Mouse (Mus musculus): Measurements from ENCODE around the gene Axl. TPM values are rescaled to one million over a fixed set of nuclear protein-coding genes. Genes with fewer than 3 reads are reported as not detected.
"Not testable (repeated sequence)": the region's sequence is repeated elsewhere in the genome, so short reads cannot be mapped to it uniquely, and the experiment has no call there.

The Axl gene
- polyA plus RNA-seq, 1 experiment from 2014 or later, result 16.5 TPM

DNA sequence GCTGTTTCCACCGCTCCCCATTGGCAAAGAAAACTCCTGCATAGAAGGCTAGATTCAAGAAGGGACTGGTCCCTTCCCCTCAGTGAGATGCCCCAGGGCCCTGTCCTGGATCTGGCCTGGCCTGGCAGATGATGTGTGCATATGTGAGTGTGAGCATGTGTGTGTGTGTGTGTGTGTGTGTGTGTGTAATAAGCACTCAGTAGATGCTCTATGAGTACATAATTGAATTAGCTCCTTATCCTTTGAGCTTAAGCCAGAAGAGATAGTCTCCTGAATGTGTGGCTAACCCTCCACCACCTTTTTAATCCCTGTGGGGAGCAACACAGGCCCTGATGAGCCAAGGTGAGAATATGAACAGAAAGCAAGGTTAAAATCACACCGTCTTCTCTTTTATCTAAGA lies 23.2 kb upstream of the Axl start:
- Histone ChIP-seq H3K4me3 (no peak overlapping the region), H3K4me1 (peaks cover 10% of the 10 kb centered on the region), H3K9ac (replicated peaks) (no peak overlapping the region), H3K27ac (replicated peaks) (no peak overlapping the region), H3K4me2 (replicated peaks) (no peak overlapping the region), H3K27me3 (peaks cover 18% of the 10 kb centered on the region), H3K36me3 (no peaks in the 10 kb centered on the region), H3K9me3 (no peaks in the 10 kb centered on the region)
- ATAC-seq (replicated peaks), result no peak
- 74% methylated on average over 2 of the region's 2 CpGs for WGBS

DNA sequence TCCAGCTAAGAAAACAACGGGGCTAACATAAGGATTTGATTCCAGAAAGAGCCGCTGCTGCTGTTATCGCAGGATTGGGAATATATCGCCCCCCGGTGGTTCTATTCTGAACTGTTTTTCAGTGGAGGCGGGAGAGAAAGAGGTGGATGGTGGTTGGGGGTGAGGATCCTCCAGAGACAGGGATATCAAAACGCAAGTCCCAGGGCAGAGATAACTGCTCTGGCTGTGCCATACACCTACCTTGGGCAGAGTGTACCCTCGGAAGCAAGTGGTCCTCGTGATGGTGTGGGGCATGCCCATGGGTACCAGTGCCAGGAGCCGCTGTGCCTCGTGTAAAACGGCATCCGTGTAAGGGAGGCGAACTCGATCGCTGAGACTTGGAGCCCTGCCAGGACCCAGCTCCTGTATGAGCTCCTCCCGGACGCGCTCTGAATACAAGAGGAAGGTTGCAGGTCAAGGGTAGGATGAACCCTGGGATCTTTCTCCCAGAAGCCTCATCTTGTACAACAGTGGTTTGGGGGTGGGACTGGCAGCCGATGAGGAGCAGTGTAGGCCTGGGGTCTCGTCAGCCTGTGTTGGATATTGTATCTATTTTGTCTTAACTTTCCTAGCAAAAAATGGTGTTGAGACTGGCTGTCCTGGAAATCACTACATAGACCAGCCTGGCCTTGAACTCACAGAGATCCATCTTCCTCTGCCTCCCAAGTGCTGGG lies 17.3 kb upstream of the Axl start:
- H3K36me3 ChIP-seq, result no peaks in the 10 kb centered on the region
- H3K9ac ChIP-seq (replicated peaks), result peak overlapping the region; percentile 50
- H3K4me2 ChIP-seq (replicated peaks), result peak overlapping the region; percentile 50
- H3K27me3 ChIP-seq, result no peaks in the 10 kb centered on the region
- H3K27ac ChIP-seq (replicated peaks), result no peak overlapping the region
- no peaks in the 10 kb centered on the region for H3K9me3 ChIP-seq
- H3K4me1 ChIP-seq, result peaks cover 5% of the 10 kb centered on the region
- 14% methylated on average over 21 of the region's 21 CpGs for WGBS
- peak overlapping the region; percentile 35 for H3K4me3 ChIP-seq
- peak; percentile 74 for ATAC-seq (replicated peaks)

DNA sequence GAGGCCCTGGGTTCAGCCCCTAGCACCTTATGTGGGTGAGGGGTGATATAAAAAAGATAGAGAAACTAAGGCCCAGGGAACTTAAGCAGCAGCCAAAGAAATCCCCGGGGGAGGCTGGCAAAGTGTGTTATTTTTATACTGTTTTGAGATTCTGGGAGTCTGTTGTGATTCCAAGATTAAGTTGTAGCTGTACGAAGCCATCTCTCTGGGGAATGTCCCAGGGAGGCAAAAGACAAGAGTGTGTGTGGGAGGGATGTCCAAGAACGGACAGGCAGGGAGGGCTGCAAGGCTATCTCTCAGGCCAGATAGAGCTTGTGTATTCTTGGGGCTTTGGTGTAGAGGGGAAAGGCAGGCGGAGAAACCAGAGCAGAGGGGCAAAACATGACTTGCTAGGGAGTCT lies 16.3 kb upstream of the Axl start:
- no peak overlapping the region for H3K4me3 ChIP-seq
- no peaks in the 10 kb centered on the region for H3K9me3 ChIP-seq
- 71% methylated on average over 4 of the region's 4 CpGs for WGBS

DNA sequence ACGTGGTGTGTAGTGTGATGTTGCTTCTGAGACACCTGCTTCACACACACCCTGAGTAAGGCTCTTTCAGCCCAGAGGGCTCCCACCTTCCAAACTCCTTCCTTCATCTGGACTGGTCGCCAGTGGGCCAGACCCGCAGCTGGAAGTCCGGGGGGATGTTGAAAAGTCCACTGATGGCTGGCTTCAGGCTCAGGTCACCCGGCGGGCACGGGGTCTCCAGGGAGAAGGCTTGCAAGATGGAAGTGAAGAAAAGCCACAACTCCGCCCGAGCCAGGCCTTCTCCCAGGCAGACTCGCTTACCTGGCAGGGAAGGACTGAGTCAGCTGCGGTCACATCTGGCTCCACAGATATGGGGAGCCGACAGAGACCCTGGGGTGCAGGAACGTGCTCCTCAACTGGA lies 15.0 kb upstream of the Axl start:
- no peak overlapping the region for H3K4me2 ChIP-seq (replicated peaks)
- H3K4me3 ChIP-seq, result no peak overlapping the region
- no peak for ATAC-seq (replicated peaks)
- no peaks in the 10 kb centered on the region for H3K27me3 ChIP-seq
- H3K27ac ChIP-seq (replicated peaks), result no peak overlapping the region
- no peak overlapping the region for H3K9ac ChIP-seq (replicated peaks)
- no peaks in the 10 kb centered on the region for H3K9me3 ChIP-seq
- WGBS, result 86% methylated on average over 13 of the region's 13 CpGs
- peaks cover 5% of the 10 kb centered on the region for H3K4me1 ChIP-seq
- no peaks in the 10 kb centered on the region for H3K36me3 ChIP-seq

More for the DNA sequence above, 16.3 kb upstream of the Axl start:
- H3K36me3 ChIP-seq, result no peaks in the 10 kb centered on the region
- ATAC-seq (replicated peaks), result no peak
- no peak overlapping the region for H3K9ac ChIP-seq (replicated peaks)
- H3K27ac ChIP-seq (replicated peaks), result no peak overlapping the region
- peaks cover 5% of the 10 kb centered on the region for H3K4me1 ChIP-seq
- H3K4me2 ChIP-seq (replicated peaks), result no peak overlapping the region
- H3K27me3 ChIP-seq, result no peaks in the 10 kb centered on the region

DNA sequence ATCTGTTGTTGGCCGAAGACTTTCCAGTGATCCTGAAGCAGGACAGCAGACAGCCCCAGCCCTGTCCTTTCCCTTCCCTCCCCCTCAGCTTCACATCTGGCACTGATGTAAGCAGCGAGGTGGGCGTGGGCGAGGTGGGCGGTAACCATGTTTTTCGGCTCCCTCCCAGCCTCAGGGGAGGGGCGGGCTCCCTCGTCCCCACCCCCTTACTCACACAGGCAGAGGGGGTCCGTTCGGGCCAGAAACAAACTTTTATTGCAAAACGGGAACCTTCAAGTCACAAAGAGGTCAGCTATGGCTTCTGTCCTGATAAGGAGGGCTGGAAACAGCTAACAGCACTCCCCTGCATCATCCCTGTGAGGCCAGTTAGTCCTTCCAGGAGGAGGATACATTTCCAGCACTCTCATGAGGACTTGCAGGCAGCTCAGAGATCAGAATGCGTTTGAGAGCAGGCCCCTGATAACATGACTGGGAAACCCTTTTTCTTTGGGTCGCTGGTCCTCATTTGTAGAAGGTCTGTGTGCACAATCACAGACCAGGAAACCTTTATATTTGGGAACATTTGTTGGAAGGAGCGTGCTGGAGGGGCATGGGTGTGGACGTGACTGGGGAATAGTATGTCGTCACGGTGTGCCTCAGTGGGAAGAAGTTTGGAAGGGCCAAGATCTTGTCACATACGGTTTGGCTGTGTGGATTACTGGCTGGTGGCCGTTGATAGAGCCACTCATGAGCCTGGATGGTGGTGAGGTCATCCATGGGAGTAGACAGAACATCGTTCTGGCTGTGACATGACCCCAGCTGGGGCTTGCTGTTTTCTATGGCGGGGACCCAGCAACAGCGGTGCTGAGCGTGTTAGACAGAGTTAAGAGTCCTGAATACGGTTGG lies 14.0 kb upstream of the Axl start:
- WGBS, result 33% methylated on average over 24 of the region's 24 CpGs
- ATAC-seq (replicated peaks), result no peak
- H3K4me2 ChIP-seq (replicated peaks), result no peak overlapping the region

DNA sequence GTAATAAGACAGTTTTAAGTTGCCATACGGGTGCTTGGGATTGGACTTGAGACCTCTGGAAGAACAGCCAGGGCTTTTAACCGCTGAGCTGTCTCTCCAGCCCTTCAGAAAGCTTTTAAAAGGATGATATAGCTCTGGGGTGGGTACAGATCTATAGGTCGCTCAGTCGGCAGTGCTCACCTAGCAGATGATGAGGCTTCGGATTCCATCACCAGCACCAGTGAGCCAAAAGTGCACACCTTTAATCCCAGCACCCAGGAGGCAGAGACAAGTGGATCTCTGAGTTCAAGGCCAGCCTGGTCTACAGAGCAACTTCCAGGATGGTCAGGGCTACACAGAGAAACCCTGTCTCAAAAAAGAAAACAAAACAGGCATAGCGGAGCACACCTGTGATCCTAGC lies 12.5 kb upstream of the Axl start:
- Histone ChIP-seq H3K27ac (replicated peaks) (no peak overlapping the region), H3K4me2 (replicated peaks) (no peak overlapping the region), H3K36me3 (no peaks in the 10 kb centered on the region), H3K4me1 (peaks cover 5% of the 10 kb centered on the region), H3K9me3 (no peaks in the 10 kb centered on the region), H3K4me3 (no peak overlapping the region), H3K27me3 (no peaks in the 10 kb centered on the region), H3K9ac (replicated peaks) (no peak overlapping the region)
- no peak for ATAC-seq (replicated peaks)
- 92% methylated on average over 6 of the region's 6 CpGs for WGBS

More for the DNA sequence above, 14.0 kb upstream of the Axl start:
- peaks cover 5% of the 10 kb centered on the region for H3K4me1 ChIP-seq
- H3K27me3 ChIP-seq, result no peaks in the 10 kb centered on the region
- no peaks in the 10 kb centered on the region for H3K36me3 ChIP-seq
- no peak overlapping the region for H3K9ac ChIP-seq (replicated peaks)
- no peaks in the 10 kb centered on the region for H3K9me3 ChIP-seq
- H3K4me3 ChIP-seq, result no peak overlapping the region
- no peak overlapping the region for H3K27ac ChIP-seq (replicated peaks)

DNA sequence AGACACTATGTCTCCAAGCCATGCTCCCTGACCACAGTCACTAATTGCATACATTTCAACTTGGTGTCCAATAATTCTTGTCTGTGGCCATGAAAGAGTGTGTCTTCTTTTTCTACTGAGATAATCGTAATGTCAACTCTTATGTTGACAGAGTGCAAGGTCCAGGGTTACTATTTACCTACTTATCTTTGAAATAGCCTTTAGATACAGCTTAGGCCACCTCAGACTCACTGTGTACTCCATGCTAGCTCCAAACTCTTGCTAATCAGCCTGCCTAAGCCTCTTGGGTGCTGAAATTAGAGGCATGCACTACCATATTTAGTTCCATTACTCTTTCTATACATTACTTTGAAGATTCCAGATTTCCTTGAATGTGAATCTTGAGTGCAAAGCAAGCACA lies 10.9 kb upstream of the Axl start:
- Histone ChIP-seq H3K4me3 (no peak overlapping the region), H3K9ac (replicated peaks) (no peak overlapping the region), H3K4me2 (replicated peaks) (no peak overlapping the region), H3K27ac (replicated peaks) (no peak overlapping the region), H3K4me1 (no peaks in the 10 kb centered on the region), H3K36me3 (no peaks in the 10 kb centered on the region), H3K27me3 (no peaks in the 10 kb centered on the region), H3K9me3 (no peaks in the 10 kb centered on the region)
- no peak for ATAC-seq (replicated peaks)
- WGBS, result 87% methylated on average over 1 of the region's 1 CpGs

DNA sequence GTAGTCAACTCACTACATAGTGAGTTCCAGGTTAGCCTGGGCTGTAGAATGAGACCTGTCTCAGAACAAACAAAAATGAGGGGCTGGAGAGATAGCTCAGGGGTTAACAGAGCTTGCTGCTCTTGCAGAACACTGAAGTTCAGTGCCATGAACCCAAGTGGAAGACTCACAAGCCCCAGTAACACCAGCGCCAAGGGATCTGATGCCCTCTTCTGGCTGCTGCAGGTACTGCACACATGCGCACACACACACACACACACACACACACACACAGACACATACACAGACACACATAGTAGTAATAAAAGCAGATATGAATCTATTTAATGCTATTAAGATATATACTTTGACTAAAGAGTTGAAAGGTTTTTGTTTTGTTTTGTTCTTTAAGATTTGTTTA lies 10.0 kb upstream of the Axl start:
- H3K9me3 ChIP-seq, result no peaks in the 10 kb centered on the region
- no peaks in the 10 kb centered on the region for H3K36me3 ChIP-seq
- no peaks in the 10 kb centered on the region for H3K4me1 ChIP-seq
- H3K4me3 ChIP-seq, result no peak overlapping the region
- no peak overlapping the region for H3K9ac ChIP-seq (replicated peaks)
- WGBS, result 82% methylated on average over 2 of the region's 2 CpGs
- no peak overlapping the region for H3K27ac ChIP-seq (replicated peaks)
- no peaks in the 10 kb centered on the region for H3K27me3 ChIP-seq
- no peak for ATAC-seq (replicated peaks)
- no peak overlapping the region for H3K4me2 ChIP-seq (replicated peaks)

DNA sequence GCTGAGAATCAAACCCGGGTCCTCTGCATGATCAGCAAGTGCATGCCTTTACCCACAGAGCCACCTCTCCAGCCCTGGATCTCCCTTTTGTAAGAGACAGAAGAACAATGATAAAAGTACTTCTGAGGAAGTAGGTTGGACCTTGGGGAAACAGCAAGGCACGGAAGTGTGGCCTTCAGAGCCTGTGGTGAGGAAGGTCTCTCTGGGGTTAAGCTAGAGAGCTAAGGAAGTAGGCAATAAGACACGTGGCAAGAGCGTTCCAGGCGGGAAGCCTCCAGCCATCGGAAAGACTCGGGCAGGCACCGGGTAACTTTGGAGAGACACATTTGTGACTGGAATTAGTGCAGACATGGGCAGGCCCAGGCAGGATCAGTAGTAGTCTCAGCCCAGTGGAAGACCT lies 6.3 kb upstream of the Axl start:
- Histone ChIP-seq H3K4me3 (no peak overlapping the region), H3K4me1 (no peaks in the 10 kb centered on the region), H3K4me2 (replicated peaks) (no peak overlapping the region), H3K27ac (replicated peaks) (no peak overlapping the region), H3K9ac (replicated peaks) (no peak overlapping the region), H3K27me3 (no peaks in the 10 kb centered on the region), H3K36me3 (no peaks in the 10 kb centered on the region), H3K9me3 (no peaks in the 10 kb centered on the region)
- WGBS, result 85% methylated on average over 8 of the region's 8 CpGs
- no peak for ATAC-seq (replicated peaks)

DNA sequence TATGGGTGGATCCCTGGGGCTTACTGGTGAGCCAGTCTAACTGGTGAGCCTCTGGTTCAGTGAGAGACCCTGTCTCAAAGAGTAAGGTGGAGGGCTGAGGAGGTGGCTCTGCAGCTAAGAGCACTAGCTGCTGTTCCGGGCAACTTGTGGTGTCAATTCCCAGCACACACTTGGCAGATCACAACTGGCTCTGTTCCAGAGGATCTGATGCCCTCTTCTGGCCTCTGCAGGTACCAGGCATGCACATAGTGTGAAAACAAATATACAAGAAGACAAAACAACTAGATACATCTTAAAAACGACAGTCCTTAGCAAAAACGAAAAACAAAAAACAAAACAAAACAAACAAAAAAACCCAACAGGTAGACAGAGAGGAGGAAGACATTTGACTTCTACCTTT lies 5.2 kb upstream of the Axl start:
- H3K27me3 ChIP-seq, result no peaks in the 10 kb centered on the region
- H3K27ac ChIP-seq (replicated peaks), result no peak overlapping the region
- no peak for ATAC-seq (replicated peaks)
- H3K4me1 ChIP-seq, result peaks cover 2% of the 10 kb centered on the region
- H3K9ac ChIP-seq (replicated peaks), result no peak overlapping the region
- H3K4me3 ChIP-seq, result no peak overlapping the region
- no peak overlapping the region for H3K4me2 ChIP-seq (replicated peaks)
- H3K36me3 ChIP-seq, result no peaks in the 10 kb centered on the region
- 55% methylated on average over 3 of the region's 3 CpGs for WGBS
- no peaks in the 10 kb centered on the region for H3K9me3 ChIP-seq

DNA sequence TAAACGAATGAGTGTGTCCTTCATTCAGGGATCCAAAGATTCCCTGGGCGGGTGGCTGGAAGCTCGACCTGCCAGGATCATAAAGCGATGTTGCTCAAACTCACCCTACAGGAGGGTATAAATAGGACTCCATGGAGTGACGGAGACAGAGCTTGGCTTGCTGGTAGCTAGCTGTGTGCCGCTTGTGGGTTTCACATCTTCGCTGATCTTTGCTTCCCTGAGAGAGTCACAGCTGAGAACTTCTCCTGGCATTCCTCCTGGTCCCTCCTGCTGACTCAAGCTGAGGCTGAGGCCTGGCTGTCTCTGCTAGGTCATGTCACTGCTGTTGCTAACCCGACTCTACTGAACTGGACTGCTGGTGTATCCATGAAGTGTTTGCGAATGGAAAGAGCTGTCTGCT lies 4.5 kb upstream of the Axl start:
- not testable (repeated sequence) for H3K9ac ChIP-seq (replicated peaks); H3K27ac ChIP-seq (replicated peaks); H3K36me3 ChIP-seq; H3K27me3 ChIP-seq; H3K4me1 ChIP-seq; H3K9me3 ChIP-seq; H3K4me3 ChIP-seq; H3K4me2 ChIP-seq (replicated peaks); ATAC-seq (replicated peaks)
- WGBS, result 80% methylated on average over 9 of the region's 9 CpGs

DNA sequence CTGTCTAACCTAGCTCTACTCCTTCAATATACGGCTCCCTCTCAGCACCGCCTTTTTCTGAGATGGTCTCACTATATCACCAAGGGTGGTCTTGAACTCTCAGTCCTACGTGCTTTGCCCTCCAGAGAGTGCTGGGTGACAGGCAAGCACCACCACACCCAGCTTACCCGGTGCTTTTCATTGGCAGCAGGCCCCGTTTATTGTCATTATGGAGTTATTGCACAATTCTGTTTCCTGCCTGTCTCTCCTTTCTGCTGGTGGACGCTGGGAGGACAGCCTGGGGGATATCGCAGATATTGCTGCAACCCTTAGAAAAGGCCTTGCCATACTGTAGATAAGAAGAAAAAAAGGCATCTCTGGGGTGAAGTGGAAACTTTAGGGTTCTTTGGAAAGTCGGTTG lies 2.1 kb upstream of the Axl start:
- Histone ChIP-seq H3K9ac (replicated peaks) (no peak overlapping the region), H3K27ac (replicated peaks) (no peak overlapping the region), H3K36me3 (no peaks in the 10 kb centered on the region), H3K4me3 (no peak overlapping the region), H3K9me3 (no peaks in the 10 kb centered on the region), H3K4me1 (peaks cover 15% of the 10 kb centered on the region), H3K27me3 (no peaks in the 10 kb centered on the region), H3K4me2 (replicated peaks) (no peak overlapping the region)
- 80% methylated on average over 8 of the region's 8 CpGs for WGBS
- no peak for ATAC-seq (replicated peaks)
